Mouse (Mus musculus): Measurements from ENCODE around the gene Anapc11. TPM values are rescaled to one million over a fixed set of nuclear protein-coding genes. Genes with fewer than 3 reads are reported as not detected.

The Anapc11 gene
- polyA plus RNA-seq, 2 experiments, result 190 to 248 TPM

- TF ChIP-seq POLR2A (IDR thresholded peaks at IDR 0.05; ENCODE audit: borderline replicate concordance, extremely low read depth, insufficient read depth, insufficient read length), result no peak
- no peak for DNase-seq (ENCODE audit: low spot score)
- peak within 1 kb of the TSS; percentile 66 for H3K9ac ChIP-seq (ENCODE audit: low read depth, low read length, severe bottlenecking)
- no peaks in the 10 kb centered on the region for H3K9me3 ChIP-seq (ENCODE audit: control insufficient read depth, low read length)
- peaks cover 4% of the 10 kb centered on the region; the same call in 1 of the 2 replicates for H3K4me1 ChIP-seq (ENCODE audit: control insufficient read depth, insufficient read depth, low read length)
- peak within 1 kb of the TSS; percentile 94 for H3K4me3 ChIP-seq (replicated peaks; ENCODE audit: low read length)
- H3K36me3 ChIP-seq (ENCODE audit: control insufficient read depth, insufficient read depth, low read length), result peaks cover 51% of the 10 kb centered on the region
- H3K4me2 ChIP-seq (replicated peaks; ENCODE audit: low read depth, low read length, severe bottlenecking), result peak within 1 kb of the TSS; percentile 99
- ATAC-seq (ENCODE audit: low FRiP score, low read depth), result peak; percentile 9; the same call in 1 of the 2 replicates
- WGBS, result 20% methylated on average over 5 of the region's 5 CpGs
- peak within 1 kb of the TSS; percentile 53; the same call in 1 of the 2 replicates for H3K27ac ChIP-seq (replicated peaks; ENCODE audit: low read depth, low read length)
- H3K27me3 ChIP-seq (ENCODE audit: control insufficient read depth, insufficient read depth, low read length), result no peaks in the 10 kb centered on the region
These were observed 27.0 kb downstream of the Anapc11 start, which contains the start of gene Sirt7 for GRCm38 (mm10) chr11:120625152-120625775. Gene Sirt7 (minus strand): TSS chr11:120625240.

- Histone ChIP-seq H3K9ac (ENCODE audit: low read depth, low read length, severe bottlenecking) (no peak overlapping the region), H3K4me2 (replicated peaks; ENCODE audit: low read depth, low read length, severe bottlenecking) (no peak overlapping the region), H3K27ac (replicated peaks; ENCODE audit: low read depth, low read length) (no peak overlapping the region), H3K4me3 (replicated peaks; ENCODE audit: low read length) (no peak overlapping the region), H3K4me1 (ENCODE audit: control insufficient read depth, insufficient read depth, low read length) (peaks cover 10% of the 10 kb centered on the region), H3K9me3 (ENCODE audit: control insufficient read depth, low read length) (no peaks in the 10 kb centered on the region), H3K27me3 (ENCODE audit: control insufficient read depth, insufficient read depth, low read length) (no peaks in the 10 kb centered on the region), H3K36me3 (ENCODE audit: control insufficient read depth, insufficient read depth, low read length) (peaks cover 36% of the 10 kb centered on the region)
- 91% methylated on average over 11 of the region's 11 CpGs for WGBS
- no peak for TF ChIP-seq POLR2A (IDR thresholded peaks at IDR 0.05; ENCODE audit: borderline replicate concordance, extremely low read depth, insufficient read depth, insufficient read length)
- ATAC-seq (ENCODE audit: low FRiP score, low read depth), result no peak
- DNase-seq (ENCODE audit: low spot score), result no peak
These were observed 28.7 kb downstream of the Anapc11 start for GRCm38 (mm10) chr11:120626785-120627467.

- no peak for TF ChIP-seq POLR2A (IDR thresholded peaks at IDR 0.05; ENCODE audit: borderline replicate concordance, extremely low read depth, insufficient read depth, insufficient read length)
- H3K27me3 ChIP-seq (ENCODE audit: control insufficient read depth, insufficient read depth, low read length), result no peaks in the 10 kb centered on the region
- WGBS, result 78% methylated on average over 22 of the region's 22 CpGs
- no peak overlapping the region for H3K27ac ChIP-seq (replicated peaks; ENCODE audit: low read depth, low read length)
- H3K9me3 ChIP-seq (ENCODE audit: control insufficient read depth, low read length), result no peaks in the 10 kb centered on the region
- no peak overlapping the region for H3K9ac ChIP-seq (ENCODE audit: low read depth, low read length, severe bottlenecking)
- H3K4me1 ChIP-seq (ENCODE audit: control insufficient read depth, insufficient read depth, low read length), result peaks cover 15% of the 10 kb centered on the region
- H3K4me2 ChIP-seq (replicated peaks; ENCODE audit: low read depth, low read length, severe bottlenecking), result no peak overlapping the region
- ATAC-seq (ENCODE audit: low FRiP score, low read depth) (no peak), DNase-seq (ENCODE audit: low spot score) (no peak)
- no peak overlapping the region for H3K4me3 ChIP-seq (replicated peaks; ENCODE audit: low read length)
- peaks cover 33% of the 10 kb centered on the region for H3K36me3 ChIP-seq (ENCODE audit: control insufficient read depth, insufficient read depth, low read length)
These were observed 29.5 kb downstream of the Anapc11 start for GRCm38 (mm10) chr11:120627468-120628300.

GRCm38 (mm10) chr11:120628601-120629340, 30.6 kb downstream of the Anapc11 start:
- Histone ChIP-seq H3K9ac (ENCODE audit: low read depth, low read length, severe bottlenecking) (no peak overlapping the region), H3K4me3 (replicated peaks; ENCODE audit: low read length) (no peak overlapping the region), H3K27ac (replicated peaks; ENCODE audit: low read depth, low read length) (no peak overlapping the region), H3K27me3 (ENCODE audit: control insufficient read depth, insufficient read depth, low read length) (no peaks in the 10 kb centered on the region), H3K36me3 (ENCODE audit: control insufficient read depth, insufficient read depth, low read length) (peaks cover 25% of the 10 kb centered on the region), H3K4me1 (ENCODE audit: control insufficient read depth, insufficient read depth, low read length) (peaks cover 15% of the 10 kb centered on the region), H3K9me3 (ENCODE audit: control insufficient read depth, low read length) (no peaks in the 10 kb centered on the region), H3K4me2 (replicated peaks; ENCODE audit: low read depth, low read length, severe bottlenecking) (no peak overlapping the region)
- 94% methylated on average over 22 of the region's 23 CpGs for WGBS
- no peak for TF ChIP-seq POLR2A (IDR thresholded peaks at IDR 0.05; ENCODE audit: borderline replicate concordance, extremely low read depth, insufficient read depth, insufficient read length)
- ATAC-seq (ENCODE audit: low FRiP score, low read depth), result no peak
- no peak for DNase-seq (ENCODE audit: low spot score)
